Mouse (Mus musculus): ENCODE results near the gene Olfr1022.

GRCm38 (mm10) chr2:85914893-85915292, 46.5 kb downstream of the Olfr1022 start, which contains the start of gene Olfr1025-ps1:
- TF ChIP-seq GATA1 (IDR thresholded peaks at IDR 0.05; ENCODE audit: borderline replicate concordance, low read length), result no peak
- no peak for TF ChIP-seq CTCF (IDR thresholded peaks at IDR 0.05; ENCODE audit: low read depth, low read length)
- TF ChIP-seq TAL1 (conservative IDR thresholded peaks at IDR 0.05; ENCODE audit: low read depth, low read length), result no peak
